Mouse (Mus musculus): ENCODE measurements around the gene Dusp19. TPM values are rescaled to one million over a fixed set of nuclear protein-coding genes. Genes with fewer than 3 reads are reported as not detected.
A peak's percentile ranks its signal among the peaks of the same experiment; 100 is the strongest.

The Dusp19 gene
- polyA plus RNA-seq, 1 experiment: 3.7 TPM

- H3K4me1 ChIP-seq (ENCODE audit: control insufficient read depth, insufficient read depth, low read length): no peaks in the 10 kb centered on the region
- 89% methylated on average over 2 of the region's 2 CpGs for WGBS
- no peak overlapping the region for H3K27ac ChIP-seq (ENCODE audit: control insufficient read depth, insufficient read depth, low read depth, low read length, poor library complexity)
- no peak overlapping the region for H3K4me3 ChIP-seq (replicated peaks; ENCODE audit: control insufficient read depth, low read depth, low read length)
- TF ChIP-seq POLR2A (IDR thresholded peaks at IDR 0.05; ENCODE audit: borderline replicate concordance, control insufficient read depth, low read depth, low read length): no peak
These were observed 4.0 kb upstream of the Dusp19 start for GRCm38 (mm10) chr2:80612796-80613195.

GRCm38 (mm10) chr2:80618991-80619390, 2.1 kb downstream of the Dusp19 start:
- H3K4me3 ChIP-seq (replicated peaks; ENCODE audit: control insufficient read depth, low read depth, low read length): no peak overlapping the region
- H3K27ac ChIP-seq (ENCODE audit: control insufficient read depth, insufficient read depth, low read depth, low read length, poor library complexity): no peak overlapping the region
- WGBS: 79% methylated on average over 3 of the region's 3 CpGs
- H3K4me1 ChIP-seq (ENCODE audit: control insufficient read depth, insufficient read depth, low read length): no peaks in the 10 kb centered on the region
- TF ChIP-seq POLR2A (IDR thresholded peaks at IDR 0.05; ENCODE audit: borderline replicate concordance, control insufficient read depth, low read depth, low read length): no peak
- no peak for TF ChIP-seq CTCF (IDR thresholded peaks at IDR 0.05; ENCODE audit: control insufficient read depth, insufficient read depth, low read length)

GRCm38 (mm10) chr2:80621921-80622320, 5.1 kb downstream of the Dusp19 start:
- WGBS: 91% methylated on average over 3 of the region's 3 CpGs
- no peak overlapping the region for H3K4me3 ChIP-seq (replicated peaks; ENCODE audit: control insufficient read depth, low read depth, low read length)
- no peak overlapping the region for H3K27ac ChIP-seq (ENCODE audit: control insufficient read depth, insufficient read depth, low read depth, low read length, poor library complexity)
- no peaks in the 10 kb centered on the region for H3K4me1 ChIP-seq (ENCODE audit: control insufficient read depth, insufficient read depth, low read length)
- TF ChIP-seq CTCF (IDR thresholded peaks at IDR 0.05; ENCODE audit: control insufficient read depth, insufficient read depth, low read length) (no peak), POLR2A (IDR thresholded peaks at IDR 0.05; ENCODE audit: borderline replicate concordance, control insufficient read depth, low read depth, low read length) (no peak)

- TF ChIP-seq CTCF (IDR thresholded peaks at IDR 0.05; ENCODE audit: control insufficient read depth, insufficient read depth, low read length): no peak
- no peak for TF ChIP-seq POLR2A (IDR thresholded peaks at IDR 0.05; ENCODE audit: borderline replicate concordance, control insufficient read depth, low read depth, low read length)
- Histone ChIP-seq H3K27ac (ENCODE audit: control insufficient read depth, insufficient read depth, low read depth, low read length, poor library complexity) (no peak overlapping the region), H3K4me1 (ENCODE audit: control insufficient read depth, insufficient read depth, low read length) (no peaks in the 10 kb centered on the region), H3K4me3 (replicated peaks; ENCODE audit: control insufficient read depth, low read depth, low read length) (no peak overlapping the region)
- 89% methylated on average over 4 of the region's 4 CpGs for WGBS
These were observed 7.7 kb downstream of the Dusp19 start for GRCm38 (mm10) chr2:80624523-80624922.

GRCm38 (mm10) chr2:80632336-80633026, 15.6 kb downstream of the Dusp19 start:
- Histone ChIP-seq H3K27ac (ENCODE audit: control insufficient read depth, insufficient read depth, low read depth, low read length, poor library complexity) (no peak overlapping the region), H3K4me3 (replicated peaks; ENCODE audit: control insufficient read depth, low read depth, low read length) (no peak overlapping the region), H3K4me1 (ENCODE audit: control insufficient read depth, insufficient read depth, low read length) (no peaks in the 10 kb centered on the region)
- 81% methylated on average over 13 of the region's 13 CpGs for WGBS
- no peak for TF ChIP-seq CTCF (IDR thresholded peaks at IDR 0.05; ENCODE audit: control insufficient read depth, insufficient read depth, low read length)
- no peak for TF ChIP-seq POLR2A (IDR thresholded peaks at IDR 0.05; ENCODE audit: borderline replicate concordance, control insufficient read depth, low read depth, low read length)

- WGBS: under 1% methylated on average over 45 of the region's 45 CpGs
- Histone ChIP-seq H3K4me3 (replicated peaks; ENCODE audit: control insufficient read depth, low read depth, low read length) (peak overlapping the region; percentile 96), H3K4me1 (ENCODE audit: control insufficient read depth, insufficient read depth, low read length) (peaks cover 1% of the 10 kb centered on the region; the same call in 1 of the 2 replicates), H3K27ac (ENCODE audit: control insufficient read depth, insufficient read depth, low read depth, low read length, poor library complexity) (peak overlapping the region; percentile 63)
- TF ChIP-seq POLR2A (IDR thresholded peaks at IDR 0.05; ENCODE audit: borderline replicate concordance, control insufficient read depth, low read depth, low read length) (peak; percentile 41; the same call in 1 of the 2 replicates), CTCF (IDR thresholded peaks at IDR 0.05; ENCODE audit: control insufficient read depth, insufficient read depth, low read length) (no peak)
These were observed 21.8 kb downstream of the Dusp19 start for GRCm38 (mm10) chr2:80638364-80639241.

GRCm38 (mm10) chr2:80639398-80639797, 22.6 kb downstream of the Dusp19 start:
- Histone ChIP-seq H3K4me1 (ENCODE audit: control insufficient read depth, insufficient read depth, low read length) (peaks cover 1% of the 10 kb centered on the region; the same call in 1 of the 2 replicates), H3K4me3 (replicated peaks; ENCODE audit: control insufficient read depth, low read depth, low read length) (peak overlapping the region; percentile 96), H3K27ac (ENCODE audit: control insufficient read depth, insufficient read depth, low read depth, low read length, poor library complexity) (no peak overlapping the region)
- no peak for TF ChIP-seq CTCF (IDR thresholded peaks at IDR 0.05; ENCODE audit: control insufficient read depth, insufficient read depth, low read length)
- 22% methylated on average over 8 of the region's 8 CpGs for WGBS

GRCm38 (mm10) chr2:80639864-80640263, 23.0 kb downstream of the Dusp19 start:
- Histone ChIP-seq H3K4me3 (replicated peaks; ENCODE audit: control insufficient read depth, low read depth, low read length) (peak overlapping the region; percentile 40), H3K27ac (ENCODE audit: control insufficient read depth, insufficient read depth, low read depth, low read length, poor library complexity) (no peak overlapping the region), H3K4me1 (ENCODE audit: control insufficient read depth, insufficient read depth, low read length) (peaks cover 1% of the 10 kb centered on the region; the same call in 1 of the 2 replicates)
- TF ChIP-seq POLR2A (IDR thresholded peaks at IDR 0.05; ENCODE audit: borderline replicate concordance, control insufficient read depth, low read depth, low read length): no peak
- no peak for TF ChIP-seq CTCF (IDR thresholded peaks at IDR 0.05; ENCODE audit: control insufficient read depth, insufficient read depth, low read length)
- WGBS: 17% methylated on average over 3 of the region's 3 CpGs

Measured in bone marrow, adult 2 months (tissue).